Mouse (Mus musculus) limb, embryonic 14.5 days (tissue): ENCODE results near the gene Prex1. TPM values are rescaled to one million over a fixed set of nuclear protein-coding genes. Genes with fewer than 3 reads are reported as not detected.

Experiments
- ATAC-seq: fragments of 200-750 bp; cut with Nextera tagmentation; 2 replicates; pipeline ENCODE4 v1.8.0; 2017; ENCODE audit warnings: low read depth, moderate number of reproducible peaks, moderate TSS enrichment; ENCODE audit not compliant: low FRiP score
- DNase-seq: peaks from one replicate; pipeline ENCODE4 v3.0.0-alpha.2; 2015; ENCODE audit warnings: low spot score
- H3K27ac ChIP-seq: fragments of 300-500 bp; sonication (generic); replicated peaks from 2 replicates; pipeline ENCODE4 v1.5.1; 2014; ENCODE audit warnings: low read depth, mild to moderate bottlenecking, low read length, moderate library complexity, mixed read lengths
- H3K27me3 ChIP-seq: fragments of 300-500 bp; sonication (generic); 2 replicates; pipeline ENCODE4 v1.6.1; 2014; ENCODE audit warnings: low read length, mixed read lengths; ENCODE audit not compliant: control insufficient read depth, insufficient read depth
- H3K36me3 ChIP-seq: fragments of 300-500 bp; sonication (generic); 2 replicates; pipeline ENCODE4 v1.6.1; 2014; ENCODE audit warnings: mild to moderate bottlenecking, low read length, moderate library complexity, mixed read lengths; ENCODE audit not compliant: control insufficient read depth, insufficient read depth
- H3K4me1 ChIP-seq: fragments of 300-500 bp; sonication (generic); 2 replicates; pipeline ENCODE4 v1.6.1; 2014; ENCODE audit warnings: antibody characterized with exemption, low read length, mixed read lengths; ENCODE audit not compliant: control insufficient read depth, insufficient read depth
- H3K4me2 ChIP-seq: fragments of 300-500 bp; sonication (generic); replicated peaks from 2 replicates; pipeline ENCODE4 v1.6.1; 2014; ENCODE audit warnings: low read depth, mild to moderate bottlenecking, low read length, moderate library complexity; ENCODE audit not compliant: severe bottlenecking
- H3K4me3 ChIP-seq: fragments of 300-500 bp; sonication (generic); replicated peaks from 2 replicates; pipeline ENCODE4 v1.5.1; 2014; ENCODE audit warnings: low read length
- H3K9ac ChIP-seq: fragments of 300-500 bp; sonication (generic); 2 replicates; pipeline ENCODE4 v1.6.1; 2014; ENCODE audit warnings: mild to moderate bottlenecking, low read depth, low read length, moderate library complexity; ENCODE audit not compliant: severe bottlenecking
- H3K9me3 ChIP-seq: fragments of 300-500 bp; sonication (generic); 2 replicates; pipeline ENCODE4 v1.6.1; 2016; ENCODE audit warnings: low read length; ENCODE audit not compliant: control insufficient read depth
- POLR2A ChIP-seq: fragments of 200-500 bp; IDR thresholded peaks from 2 replicates; pipeline ENCODE4 v1.8.0; 2012; ENCODE audit warnings: inconsistent platforms, mild to moderate bottlenecking, moderate library complexity, borderline replicate concordance; ENCODE audit not compliant: insufficient read depth, insufficient read length; ENCODE audit errors: extremely low read depth
- WGBS: fragments of 180-500 bp; shearing (Covaris S2); extraction: QIAGEN DNeasy Blood & Tissue Kit; methylation state at CpG from one replicate; pipeline ENCODE4 v1.1.7; 2014; 5-methylcytosine and 5-hydroxymethylcytosine counted together
- polyA plus RNA-seq, 2 experiments: library from polyadenylated mRNA; depleted of rRNA in 1 of 2; stranded (reverse) in 1 of 2; unstranded in 1 of 2; fragments of >200 nt; fragmentation: Nextera tagmentation in 1 of 2; extraction: Ambion mirVana in 1 of 2; gene quantifications; 2 replicates each; pipeline versions ENCODE4 v1.2.1 to v1.2.3; 2012 to 2014

Gene Prex1
- polyA plus RNA-seq, 2 experiments = 20.1 to 27.9 TPM

GRCm38 (mm10) chr2:166544575-166545251, 168.9 kb downstream of the Prex1 start:
- no peak for ATAC-seq
- TF ChIP-seq POLR2A = no peak
- Histone ChIP-seq H3K36me3 (no peaks in the 10 kb centered on the region), H3K4me1 (peaks cover 22% of the 10 kb centered on the region), H3K9me3 (no peaks in the 10 kb centered on the region), H3K4me3 (no peak overlapping the region), H3K9ac (no peak overlapping the region), H3K27ac (no peak overlapping the region), H3K4me2 (no peak overlapping the region), H3K27me3 (no peaks in the 10 kb centered on the region)
- 42% methylated on average over 7 of the region's 7 CpGs for WGBS
- no peak for DNase-seq

GRCm38 (mm10) chr2:166541112-166541928, 172.3 kb downstream of the Prex1 start:
- Histone ChIP-seq H3K4me1 (peaks cover 22% of the 10 kb centered on the region), H3K9me3 (no peaks in the 10 kb centered on the region), H3K36me3 (no peaks in the 10 kb centered on the region), H3K27ac (no peak overlapping the region), H3K27me3 (no peaks in the 10 kb centered on the region), H3K4me3 (no peak overlapping the region), H3K4me2 (peak overlapping the region; percentile 15; the same call in 1 of the 2 replicates), H3K9ac (no peak overlapping the region)
- 11% methylated on average over 11 of the region's 11 CpGs for WGBS
- ATAC-seq (no peak), DNase-seq (no peak)
- no peak for TF ChIP-seq POLR2A

GRCm38 (mm10) chr2:166540216-166540615, 173.4 kb downstream of the Prex1 start:
- no peak for TF ChIP-seq POLR2A
- no peak overlapping the region for H3K27ac ChIP-seq
- no peaks in the 10 kb centered on the region for H3K36me3 ChIP-seq
- no peak overlapping the region for H3K4me2 ChIP-seq
- WGBS = 72% methylated on average over 1 of the region's 1 CpGs
- peaks cover 19% of the 10 kb centered on the region; the same call in 1 of the 2 replicates for H3K4me1 ChIP-seq
- DNase-seq (no peak), ATAC-seq (no peak)
- no peak overlapping the region for H3K9ac ChIP-seq
- H3K4me3 ChIP-seq = no peak overlapping the region
- no peaks in the 10 kb centered on the region for H3K9me3 ChIP-seq
- no peaks in the 10 kb centered on the region for H3K27me3 ChIP-seq

DNA sequence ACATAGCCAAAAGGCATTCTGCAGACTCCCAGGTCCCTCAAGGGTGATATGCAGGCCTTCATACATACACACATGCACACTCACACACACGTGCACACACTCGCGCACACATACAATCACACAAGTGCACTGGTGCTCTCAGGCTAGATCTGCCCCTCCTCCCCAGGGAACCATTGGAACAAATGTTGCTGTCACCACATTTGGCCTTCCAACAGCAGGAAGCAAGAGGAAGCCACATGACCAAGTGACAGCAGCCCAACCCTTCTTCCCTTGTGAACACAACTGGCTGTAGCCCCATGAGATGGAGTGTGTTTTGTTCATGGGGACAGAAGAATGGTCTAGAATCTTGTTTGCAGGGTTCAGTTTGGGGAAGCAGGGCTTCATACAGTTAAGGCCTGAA, 176.7 kb downstream of the Prex1 start:
- H3K9me3 ChIP-seq = no peaks in the 10 kb centered on the region
- H3K4me2 ChIP-seq = no peak overlapping the region
- H3K9ac ChIP-seq = no peak overlapping the region
- DNase-seq = no peak
- no peak for TF ChIP-seq POLR2A
- H3K27me3 ChIP-seq = no peaks in the 10 kb centered on the region
- H3K4me1 ChIP-seq = peaks cover 13% of the 10 kb centered on the region; the same call in 1 of the 2 replicates
- ATAC-seq = no peak
- H3K4me3 ChIP-seq = no peak overlapping the region
- 96% methylated on average over 3 of the region's 3 CpGs for WGBS
- no peaks in the 10 kb centered on the region for H3K36me3 ChIP-seq
- no peak overlapping the region for H3K27ac ChIP-seq

DNA sequence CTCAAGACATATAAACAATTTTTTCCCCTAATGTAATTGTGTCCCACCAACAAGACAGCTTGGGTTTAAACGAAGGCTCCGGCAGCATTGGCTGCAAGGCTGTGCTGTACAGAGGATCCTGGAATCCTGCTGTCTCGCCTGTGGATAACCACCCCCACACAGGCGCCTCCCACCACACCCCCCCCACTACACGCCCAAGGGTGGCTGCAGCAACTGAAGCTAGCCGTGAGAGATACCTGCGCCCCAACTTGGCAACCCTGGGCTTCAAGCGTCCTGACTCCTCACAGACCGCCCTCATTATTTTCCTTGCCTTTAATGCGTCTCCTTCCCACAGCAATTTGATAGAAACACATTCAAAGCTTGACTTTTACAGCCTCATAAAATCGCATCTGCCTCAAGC, 178.1 kb downstream of the Prex1 start:
- no peak for TF ChIP-seq POLR2A
- H3K4me1 ChIP-seq = peaks cover 8% of the 10 kb centered on the region; the same call in 1 of the 2 replicates
- H3K36me3 ChIP-seq = no peaks in the 10 kb centered on the region
- ATAC-seq (peak; percentile 79), DNase-seq (peak; percentile 58)
- H3K4me2 ChIP-seq = no peak overlapping the region
- H3K9ac ChIP-seq = no peak overlapping the region
- H3K27ac ChIP-seq = no peak overlapping the region
- 40% methylated on average over 11 of the region's 11 CpGs for WGBS
- no peaks in the 10 kb centered on the region for H3K9me3 ChIP-seq
- no peaks in the 10 kb centered on the region for H3K27me3 ChIP-seq
- no peak overlapping the region for H3K4me3 ChIP-seq
